Mouse (Mus musculus): ENCODE data around the gene Usp32.

DNA sequence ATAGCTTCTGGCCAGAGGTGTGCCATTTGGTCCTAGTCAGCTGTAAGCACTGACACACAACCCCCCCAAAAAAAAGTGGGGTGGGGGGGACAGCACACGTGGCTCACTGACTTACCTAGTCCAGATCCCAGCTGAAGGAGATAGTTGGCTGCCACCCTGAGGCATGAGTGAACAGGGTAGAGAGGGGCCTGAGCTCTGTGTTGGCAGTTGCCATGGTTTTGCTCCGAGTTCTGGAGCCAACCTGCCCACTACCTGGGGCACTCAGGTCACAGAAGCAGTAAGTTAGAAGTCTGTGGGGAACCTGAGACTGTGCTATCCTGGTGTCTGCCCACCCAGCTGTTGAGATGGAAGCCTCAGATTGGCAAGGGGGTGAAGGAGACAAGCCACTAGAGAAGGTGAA, 30.9 kb upstream of the Usp32 start:
- no peak for TF ChIP-seq CTCF (conservative IDR thresholded peaks at IDR 0.05; ENCODE audit: low read length)
- no peak for TF ChIP-seq POU5F1 (IDR thresholded peaks at IDR 0.05; ENCODE audit: borderline replicate concordance, low read length)
- no peak for TF ChIP-seq NANOG (IDR thresholded peaks at IDR 0.05; ENCODE audit: borderline replicate concordance, low read length)

All from E14TG2a.4 (cell line).